Mouse (Mus musculus) kidney, adult 2 months (tissue): ENCODE results near the gene Pdcd1lg2.

Source experiments
- CTCF ChIP-seq: fragments of 200-500 bp; conservative IDR thresholded peaks from 2 replicates; pipeline ENCODE4 v1.5.1; 2011; ENCODE audit warnings: low read depth, mild to moderate bottlenecking, control low read depth, low read length, moderate library complexity, mixed read lengths; ENCODE audit not compliant: insufficient read depth, insufficient read length
- POLR2A ChIP-seq: fragments of 200-500 bp; IDR thresholded peaks from one replicate; pipeline ENCODE4 v1.6.1; 2011; ENCODE audit warnings: low read depth, low read length, control low read depth

DNA sequence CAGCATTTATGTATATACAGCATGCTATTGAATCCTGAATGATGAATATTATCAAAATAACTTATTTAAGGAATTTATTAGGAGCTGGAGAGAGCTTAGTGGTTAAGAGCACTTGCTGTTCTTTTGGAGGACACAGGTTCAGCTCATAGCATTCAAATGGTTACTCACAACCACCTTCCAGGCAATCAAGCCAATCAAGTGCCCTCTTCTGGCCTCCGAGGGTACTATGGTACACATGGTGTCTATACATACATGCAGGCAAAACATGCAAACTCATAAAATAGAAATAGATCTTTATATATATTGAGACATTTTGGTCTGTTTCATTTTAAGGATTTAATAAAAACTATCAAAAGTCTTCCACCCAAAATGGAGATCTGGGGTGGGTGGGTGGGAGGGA lies 21.9 kb upstream of the Pdcd1lg2 start:
- TF ChIP-seq POLR2A, result no peak
- no peak for TF ChIP-seq CTCF
